Mouse (Mus musculus): ENCODE measurements around the gene Itgb4. TPM values are rescaled to one million over a fixed set of nuclear protein-coding genes. Genes with fewer than 3 reads are reported as not detected.
A peak's percentile ranks its signal among the peaks of the same experiment; 100 is the strongest.

Itgb4 gene
- polyA plus RNA-seq, 1 experiment from 2014 or later, result 0.80 TPM

DNA sequence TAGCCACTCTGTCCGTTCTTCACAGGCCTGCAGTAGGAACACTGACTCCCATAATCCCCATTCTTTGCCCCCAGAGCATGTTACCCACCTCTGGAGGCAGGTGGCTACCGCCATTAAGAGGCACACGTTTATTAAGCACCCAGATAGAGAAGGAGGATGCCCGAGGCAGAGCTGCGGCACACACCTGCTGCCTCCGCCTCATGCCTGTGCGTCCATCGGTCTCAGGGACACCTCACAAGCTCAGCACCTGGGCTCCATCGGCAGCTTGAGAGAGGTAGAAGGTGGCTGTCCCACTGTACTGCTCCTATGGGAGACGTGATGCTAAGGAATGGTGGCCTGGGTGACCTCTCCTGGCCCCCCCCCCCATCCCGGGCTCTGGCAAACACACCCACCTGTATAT is 33.9 kb downstream of the Itgb4 start:
- no peak overlapping the region for H3K4me2 ChIP-seq
- no peak for ATAC-seq (replicated peaks; ENCODE audit: insufficient number of reproducible peaks, low FRiP score, low TSS enrichment)
- H3K9ac ChIP-seq (ENCODE audit: low read depth, low read length), result no peak overlapping the region
- peaks cover 13% of the 10 kb centered on the region for H3K36me3 ChIP-seq (ENCODE audit: control insufficient read depth, insufficient read depth, low read length)
- 87% methylated on average over 11 of the region's 11 CpGs for WGBS (ENCODE audit: insufficient replicate concordance)
- H3K27me3 ChIP-seq (ENCODE audit: control insufficient read depth, insufficient read depth, low read length), result no peaks in the 10 kb centered on the region
- H3K27ac ChIP-seq (ENCODE audit: low read depth, low read length), result no peak overlapping the region
- H3K9me3 ChIP-seq (replicated peaks; ENCODE audit: control insufficient read depth, low read length), result no peaks in the 10 kb centered on the region
- no peak overlapping the region for H3K4me3 ChIP-seq (ENCODE audit: low read depth, low read length)
- H3K4me1 ChIP-seq (ENCODE audit: control insufficient read depth, insufficient read depth, low read length), result peaks cover 30% of the 10 kb centered on the region

DNA sequence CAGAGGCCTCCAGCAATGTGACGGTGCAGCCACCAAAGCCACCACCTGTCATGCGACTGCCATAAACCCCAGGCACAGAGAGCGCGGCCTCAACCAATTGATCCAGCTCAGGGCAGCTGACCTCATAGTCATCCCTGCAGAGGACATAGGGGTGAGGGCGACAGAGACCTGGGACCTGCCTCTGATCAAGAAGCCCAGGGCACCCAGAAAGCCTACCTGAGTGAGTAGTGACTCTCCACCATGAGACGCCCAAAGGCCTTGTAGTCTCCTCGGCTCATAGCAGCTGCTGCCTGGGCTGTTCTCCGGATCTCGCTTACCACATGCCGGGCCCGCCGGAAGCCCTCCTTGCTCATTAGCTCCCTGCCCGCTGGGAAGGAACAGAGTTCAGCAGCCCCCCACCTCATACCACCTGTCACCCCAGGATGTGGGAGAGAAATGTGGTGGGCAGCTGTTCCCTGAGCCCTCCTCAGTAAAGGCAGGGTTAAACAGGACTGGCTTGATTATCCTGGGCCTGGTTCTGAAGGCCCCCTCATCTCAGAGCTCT is 34.4 kb downstream of the Itgb4 start:
- H3K9me3 ChIP-seq (replicated peaks; ENCODE audit: control insufficient read depth, low read length), result no peaks in the 10 kb centered on the region
- H3K9ac ChIP-seq (ENCODE audit: low read depth, low read length), result no peak overlapping the region
- H3K27me3 ChIP-seq (ENCODE audit: control insufficient read depth, insufficient read depth, low read length), result no peaks in the 10 kb centered on the region
- no peak overlapping the region for H3K4me3 ChIP-seq (ENCODE audit: low read depth, low read length)
- H3K27ac ChIP-seq (ENCODE audit: low read depth, low read length), result no peak overlapping the region
- no peak overlapping the region for H3K4me2 ChIP-seq
- peaks cover 30% of the 10 kb centered on the region for H3K4me1 ChIP-seq (ENCODE audit: control insufficient read depth, insufficient read depth, low read length)
- WGBS (ENCODE audit: insufficient replicate concordance), result 92% methylated on average over 13 of the region's 13 CpGs
- H3K36me3 ChIP-seq (ENCODE audit: control insufficient read depth, insufficient read depth, low read length), result peaks cover 13% of the 10 kb centered on the region
- no peak for ATAC-seq (replicated peaks; ENCODE audit: insufficient number of reproducible peaks, low FRiP score, low TSS enrichment)

DNA sequence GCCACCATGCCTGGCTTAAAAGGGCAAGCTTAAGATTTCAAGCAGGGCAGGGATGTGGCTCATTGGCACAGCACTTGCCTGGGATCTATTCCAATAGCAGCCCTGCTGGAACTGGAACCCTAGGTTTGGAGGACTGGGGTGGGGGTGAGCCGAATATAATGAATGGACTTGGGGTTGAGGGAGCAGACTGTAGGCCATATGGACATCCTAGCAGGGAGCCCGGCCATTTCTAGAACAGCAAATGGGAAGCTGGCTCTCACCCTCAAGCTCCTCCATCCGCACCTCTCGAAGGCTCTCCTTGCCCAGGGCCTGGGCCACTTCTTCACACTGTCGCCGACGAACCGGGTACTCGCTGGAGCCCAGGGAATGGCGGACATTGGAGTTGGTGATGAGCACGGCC is 35.2 kb downstream of the Itgb4 start:
- Histone ChIP-seq H3K9ac (ENCODE audit: low read depth, low read length) (no peak overlapping the region), H3K9me3 (replicated peaks; ENCODE audit: control insufficient read depth, low read length) (no peaks in the 10 kb centered on the region), H3K27ac (ENCODE audit: low read depth, low read length) (no peak overlapping the region), H3K4me1 (ENCODE audit: control insufficient read depth, insufficient read depth, low read length) (peaks cover 25% of the 10 kb centered on the region), H3K36me3 (ENCODE audit: control insufficient read depth, insufficient read depth, low read length) (peaks cover 13% of the 10 kb centered on the region), H3K4me2 (no peak overlapping the region), H3K4me3 (ENCODE audit: low read depth, low read length) (no peak overlapping the region), H3K27me3 (ENCODE audit: control insufficient read depth, insufficient read depth, low read length) (no peaks in the 10 kb centered on the region)
- WGBS (ENCODE audit: insufficient replicate concordance), result 95% methylated on average over 11 of the region's 11 CpGs
- no peak for ATAC-seq (replicated peaks; ENCODE audit: insufficient number of reproducible peaks, low FRiP score, low TSS enrichment)

DNA sequence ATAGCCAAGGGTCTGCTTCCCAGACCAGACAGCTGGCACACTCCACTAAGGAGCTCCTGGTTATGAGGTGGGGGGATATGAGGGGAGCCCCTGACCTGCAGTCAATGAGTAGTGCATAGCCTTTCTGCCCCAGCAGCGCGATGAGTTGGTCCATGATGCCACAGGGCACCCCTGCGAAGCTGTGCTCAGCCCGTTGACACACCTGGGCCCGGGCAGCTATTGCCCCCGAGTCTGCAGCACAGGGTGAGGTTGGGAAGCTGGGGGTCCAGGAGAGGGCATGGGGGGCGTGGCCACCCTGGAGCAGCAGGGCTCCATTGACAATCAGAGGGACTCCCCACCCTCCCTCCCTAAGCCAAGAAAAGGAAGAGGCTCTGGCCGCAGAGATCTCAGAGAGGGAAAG is 35.6 kb downstream of the Itgb4 start:
- H3K4me3 ChIP-seq (ENCODE audit: low read depth, low read length), result no peak overlapping the region
- no peak overlapping the region for H3K27ac ChIP-seq (ENCODE audit: low read depth, low read length)
- no peaks in the 10 kb centered on the region for H3K27me3 ChIP-seq (ENCODE audit: control insufficient read depth, insufficient read depth, low read length)
- WGBS (ENCODE audit: insufficient replicate concordance), result 89% methylated on average over 8 of the region's 8 CpGs
- H3K36me3 ChIP-seq (ENCODE audit: control insufficient read depth, insufficient read depth, low read length), result peaks cover 13% of the 10 kb centered on the region
- H3K4me2 ChIP-seq, result no peak overlapping the region
- H3K4me1 ChIP-seq (ENCODE audit: control insufficient read depth, insufficient read depth, low read length), result peaks cover 20% of the 10 kb centered on the region
- H3K9me3 ChIP-seq (replicated peaks; ENCODE audit: control insufficient read depth, low read length), result no peaks in the 10 kb centered on the region
- no peak for ATAC-seq (replicated peaks; ENCODE audit: insufficient number of reproducible peaks, low FRiP score, low TSS enrichment)
- H3K9ac ChIP-seq (ENCODE audit: low read depth, low read length), result no peak overlapping the region

DNA sequence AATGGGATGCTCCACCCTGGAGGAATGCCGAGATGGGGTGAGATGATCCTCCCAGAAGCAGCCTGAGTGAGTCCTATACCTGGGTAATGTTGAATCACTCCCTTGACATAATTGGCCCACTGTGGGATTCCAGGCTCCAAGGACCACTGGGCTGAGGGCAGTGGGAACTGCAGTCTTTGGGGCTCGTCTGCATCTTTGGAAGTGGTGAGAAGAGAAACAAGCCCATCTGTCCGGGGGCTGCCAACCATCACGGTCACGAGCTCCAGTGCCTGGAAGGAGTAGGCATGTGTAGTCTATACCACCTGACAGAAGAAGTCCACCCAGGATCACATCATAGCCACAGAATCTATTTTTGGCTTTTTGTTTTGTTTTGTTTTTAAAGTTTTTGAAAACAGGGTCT is 36.4 kb downstream of the Itgb4 start:
- Histone ChIP-seq H3K36me3 (ENCODE audit: control insufficient read depth, insufficient read depth, low read length) (peaks cover 13% of the 10 kb centered on the region), H3K9ac (ENCODE audit: low read depth, low read length) (no peak overlapping the region), H3K4me3 (ENCODE audit: low read depth, low read length) (no peak overlapping the region), H3K4me2 (peak overlapping the region; percentile 75), H3K4me1 (ENCODE audit: control insufficient read depth, insufficient read depth, low read length) (peaks cover 12% of the 10 kb centered on the region), H3K9me3 (replicated peaks; ENCODE audit: control insufficient read depth, low read length) (no peaks in the 10 kb centered on the region), H3K27ac (ENCODE audit: low read depth, low read length) (no peak overlapping the region), H3K27me3 (ENCODE audit: control insufficient read depth, insufficient read depth, low read length) (no peaks in the 10 kb centered on the region)
- 83% methylated on average over 5 of the region's 5 CpGs for WGBS (ENCODE audit: insufficient replicate concordance)
- no peak for ATAC-seq (replicated peaks; ENCODE audit: insufficient number of reproducible peaks, low FRiP score, low TSS enrichment)

DNA sequence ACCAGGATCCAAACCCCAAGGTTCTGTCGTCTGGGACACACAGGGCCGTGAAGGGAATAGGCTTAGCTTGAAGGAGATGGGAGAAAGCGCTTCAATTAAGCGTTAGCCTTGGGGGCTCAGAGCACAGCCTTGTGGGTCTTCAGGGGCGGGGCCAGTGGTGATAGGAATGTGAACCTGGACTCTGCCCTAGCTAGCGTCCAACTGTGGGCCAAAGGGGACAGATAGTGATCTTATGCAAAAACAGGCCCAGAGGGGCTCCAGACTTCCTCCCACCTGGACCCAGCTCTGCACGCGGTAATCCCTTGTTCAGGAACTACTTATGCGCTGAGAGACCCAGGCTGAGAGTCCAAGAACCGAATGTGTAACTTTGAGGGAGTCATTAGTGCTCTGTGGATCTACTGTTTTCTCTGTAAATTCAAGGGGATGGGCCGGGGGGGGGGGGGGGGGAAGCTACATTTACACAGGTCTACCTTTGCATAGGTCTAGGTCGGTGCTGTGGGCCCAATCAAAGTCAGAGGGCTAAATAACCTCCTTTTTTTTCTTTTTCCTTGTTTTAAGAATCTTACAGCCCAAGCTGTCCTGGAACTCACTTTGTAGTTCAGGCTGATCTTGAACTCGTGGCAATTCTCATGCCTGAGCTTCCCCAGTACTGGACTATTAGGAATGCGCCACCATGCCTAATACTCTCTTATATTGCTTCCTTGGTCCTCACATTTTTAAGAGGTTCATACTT is 37.2 kb downstream of the Itgb4 start:
- ATAC-seq (replicated peaks; ENCODE audit: insufficient number of reproducible peaks, low FRiP score, low TSS enrichment), result no peak
- peak overlapping the region; percentile 75 for H3K4me2 ChIP-seq
- peaks cover 13% of the 10 kb centered on the region for H3K36me3 ChIP-seq (ENCODE audit: control insufficient read depth, insufficient read depth, low read length)
- H3K4me1 ChIP-seq (ENCODE audit: control insufficient read depth, insufficient read depth, low read length), result peaks cover 11% of the 10 kb centered on the region
- peak overlapping the region; percentile 91; the same call in 1 of the 2 replicates for H3K27ac ChIP-seq (ENCODE audit: low read depth, low read length)
- no peaks in the 10 kb centered on the region for H3K9me3 ChIP-seq (replicated peaks; ENCODE audit: control insufficient read depth, low read length)
- H3K9ac ChIP-seq (ENCODE audit: low read depth, low read length), result peak overlapping the region; percentile 87
- H3K27me3 ChIP-seq (ENCODE audit: control insufficient read depth, insufficient read depth, low read length), result no peaks in the 10 kb centered on the region
- H3K4me3 ChIP-seq (ENCODE audit: low read depth, low read length), result peak overlapping the region; percentile 67
- WGBS (ENCODE audit: insufficient replicate concordance), result 17% methylated on average over 13 of the region's 14 CpGs

DNA sequence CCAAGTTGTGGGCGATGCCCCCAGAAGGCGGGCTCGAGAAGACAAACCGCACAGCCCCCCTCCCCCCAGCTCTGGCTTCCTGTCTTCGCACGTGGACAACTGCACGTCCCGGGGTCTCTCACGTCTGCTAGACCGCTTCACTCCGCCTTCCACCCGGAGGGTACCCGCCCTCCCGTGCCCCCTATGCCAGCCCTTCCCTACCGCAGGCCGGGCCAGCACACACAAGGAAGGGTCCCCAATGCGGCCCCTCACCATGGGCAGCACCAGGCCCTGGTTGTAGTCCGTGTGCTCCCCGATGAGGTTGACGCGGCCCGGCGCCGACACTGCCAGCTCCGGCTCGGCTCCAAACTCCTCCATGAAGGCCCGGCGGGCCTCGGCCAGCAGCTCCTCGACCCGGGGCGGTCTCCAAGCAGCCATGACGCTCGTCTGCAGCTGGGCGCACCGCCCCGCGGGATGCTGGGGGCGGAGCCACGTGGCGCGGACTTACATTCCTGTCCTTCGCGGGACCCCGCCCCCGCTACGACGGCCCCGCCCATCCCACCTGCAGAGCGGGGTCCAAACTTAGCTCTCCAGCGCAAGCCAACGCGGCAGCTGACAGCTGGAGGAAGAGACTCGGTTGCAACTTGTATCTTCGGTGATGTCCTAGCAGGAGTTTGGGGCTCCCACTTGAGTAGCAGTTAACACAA is 37.9 kb downstream of the Itgb4 start, which contains the start of gene Galk1:
Gene Galk1 (minus strand): TSS at position 458 of the 686 bp plus-strand sequence.
- ATAC-seq (replicated peaks; ENCODE audit: insufficient number of reproducible peaks, low FRiP score, low TSS enrichment), result peak; percentile 87
- H3K4me1 ChIP-seq (ENCODE audit: control insufficient read depth, insufficient read depth, low read length), result peaks cover 11% of the 10 kb centered on the region
- peak within 1 kb of the TSS; percentile 67 for H3K4me3 ChIP-seq (ENCODE audit: low read depth, low read length)
- peak within 1 kb of the TSS; percentile 87 for H3K9ac ChIP-seq (ENCODE audit: low read depth, low read length)
- H3K36me3 ChIP-seq (ENCODE audit: control insufficient read depth, insufficient read depth, low read length), result peaks cover 10% of the 10 kb centered on the region; the same call in 1 of the 2 replicates
- under 1% methylated on average over 54 of the region's 55 CpGs for WGBS (ENCODE audit: insufficient replicate concordance)
- H3K4me2 ChIP-seq, result peak within 1 kb of the TSS; percentile 75
- peak within 1 kb of the TSS; percentile 91 for H3K27ac ChIP-seq (ENCODE audit: low read depth, low read length)
- no peaks in the 10 kb centered on the region for H3K27me3 ChIP-seq (ENCODE audit: control insufficient read depth, insufficient read depth, low read length)
- no peaks in the 10 kb centered on the region for H3K9me3 ChIP-seq (replicated peaks; ENCODE audit: control insufficient read depth, low read length)

DNA sequence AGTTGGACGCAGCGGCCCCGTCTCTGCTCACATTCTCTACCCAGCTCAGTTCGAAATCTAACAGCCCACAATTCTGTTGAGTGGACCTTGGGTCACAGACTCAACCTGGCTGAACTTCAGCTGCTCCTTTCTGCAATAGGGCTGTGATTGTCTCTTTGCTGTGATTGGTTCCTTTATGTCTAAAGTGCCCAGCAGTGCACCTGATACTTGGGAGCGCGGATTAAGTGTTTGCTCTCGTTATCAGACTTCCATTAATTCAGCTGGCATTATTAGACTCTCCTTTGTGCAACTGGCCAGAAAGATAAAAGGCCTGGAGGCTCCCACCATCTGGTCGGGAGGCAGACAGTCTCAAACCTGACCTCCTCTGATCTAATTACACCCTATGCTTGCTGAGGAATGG is 40.3 kb downstream of the Itgb4 start:
- no peak overlapping the region for H3K27ac ChIP-seq (ENCODE audit: low read depth, low read length)
- peaks cover 3% of the 10 kb centered on the region; the same call in 1 of the 2 replicates for H3K36me3 ChIP-seq (ENCODE audit: control insufficient read depth, insufficient read depth, low read length)
- no peak overlapping the region for H3K9ac ChIP-seq (ENCODE audit: low read depth, low read length)
- no peak overlapping the region for H3K4me3 ChIP-seq (ENCODE audit: low read depth, low read length)
- H3K9me3 ChIP-seq (replicated peaks; ENCODE audit: control insufficient read depth, low read length), result no peaks in the 10 kb centered on the region
- 65% methylated on average over 8 of the region's 8 CpGs for WGBS (ENCODE audit: insufficient replicate concordance)
- no peak for ATAC-seq (replicated peaks; ENCODE audit: insufficient number of reproducible peaks, low FRiP score, low TSS enrichment)
- peaks cover 11% of the 10 kb centered on the region for H3K4me1 ChIP-seq (ENCODE audit: control insufficient read depth, insufficient read depth, low read length)
- no peak overlapping the region for H3K4me2 ChIP-seq
- H3K27me3 ChIP-seq (ENCODE audit: control insufficient read depth, insufficient read depth, low read length), result no peaks in the 10 kb centered on the region
